Mouse (Mus musculus): ENCODE data around the gene Abcf2.

- TF ChIP-seq POLR2A (IDR thresholded peaks at IDR 0.05; ENCODE audit: borderline replicate concordance, insufficient read depth, low read length), result no peak
- TF ChIP-seq CTCF (IDR thresholded peaks at IDR 0.05; ENCODE audit: borderline replicate concordance, insufficient read depth, low read depth, low read length), result no peak
Observed at GRCm38 (mm10) chr5:24526190-24526888, 50.9 kb downstream of the Abcf2 start.

All from cerebellum, adult 2 months (tissue).